Mouse (Mus musculus) C2C12 (cell line): ENCODE measurements around the gene Fam19a3.
"Not testable (repeated sequence)": the region's sequence is repeated elsewhere in the genome, so short reads cannot be mapped to it uniquely, and the experiment has no call there.

Experiments
- CTCF ChIP-seq: IDR thresholded peaks from one replicate; pipeline ENCODE4 v1.5.1; 2011; ENCODE audit not compliant: control insufficient read depth, insufficient read depth, insufficient read length
- MAX ChIP-seq: IDR thresholded peaks from one replicate; pipeline ENCODE4 v1.6.1; 2011; ENCODE audit warnings: mild to moderate bottlenecking, control low read depth
- MYOG ChIP-seq: IDR thresholded peaks from one replicate; pipeline ENCODE4 v1.6.1; 2011; ENCODE audit not compliant: control insufficient read depth, insufficient read length; ENCODE audit errors: extremely low read depth
- USF1 ChIP-seq: IDR thresholded peaks from one replicate; pipeline ENCODE4 v1.6.1; 2011; ENCODE audit warnings: low read depth, mild to moderate bottlenecking, control low read depth, moderate library complexity

- not testable (repeated sequence) for TF ChIP-seq CTCF, MAX, MYOG, USF1
Observed at GRCm38 (mm10) chr3:104813227-104813626, 31.6 kb upstream of the Fam19a3 start.
